Mouse (Mus musculus): ENCODE results near the gene Garnl3.

DNA sequence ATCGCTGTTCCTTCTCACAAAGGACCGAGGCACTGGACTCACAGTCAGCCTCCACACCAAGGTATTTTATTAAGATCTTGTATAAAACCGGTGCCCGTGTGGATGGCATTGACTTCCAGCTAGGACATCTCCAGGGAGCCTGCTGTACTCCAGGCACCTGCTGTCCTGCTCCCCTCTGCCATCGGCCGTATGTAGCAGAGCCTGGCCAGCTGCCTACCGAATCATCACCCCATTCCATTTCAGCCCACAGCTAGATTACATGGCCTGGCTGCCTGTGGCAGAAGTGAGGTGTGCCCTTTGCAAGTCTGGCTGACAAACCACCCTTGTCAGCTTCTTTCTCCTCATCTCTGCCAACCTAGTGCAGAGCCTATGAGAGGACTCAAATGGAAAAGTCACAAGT, 42.2 kb upstream of the Garnl3 start:
- no peak for TF ChIP-seq POLR2A (IDR thresholded peaks at IDR 0.05; ENCODE audit: control insufficient read depth, extremely low read depth, insufficient read depth, low read length, poor library complexity)
- TF ChIP-seq CTCF (IDR thresholded peaks at IDR 0.05; ENCODE audit: borderline replicate concordance, control insufficient read depth, extremely low read depth, insufficient read depth, low read length, poor library complexity), result no peak

All from thymus, adult 2 months (tissue).